Mouse (Mus musculus): Measurements from ENCODE around the gene Rabgap1. TPM values are rescaled to one million over a fixed set of nuclear protein-coding genes. Genes with fewer than 3 reads are reported as not detected.

The Rabgap1 gene
- polyA plus RNA-seq, 1 experiment from 2014 or later: 52.7 TPM

DNA sequence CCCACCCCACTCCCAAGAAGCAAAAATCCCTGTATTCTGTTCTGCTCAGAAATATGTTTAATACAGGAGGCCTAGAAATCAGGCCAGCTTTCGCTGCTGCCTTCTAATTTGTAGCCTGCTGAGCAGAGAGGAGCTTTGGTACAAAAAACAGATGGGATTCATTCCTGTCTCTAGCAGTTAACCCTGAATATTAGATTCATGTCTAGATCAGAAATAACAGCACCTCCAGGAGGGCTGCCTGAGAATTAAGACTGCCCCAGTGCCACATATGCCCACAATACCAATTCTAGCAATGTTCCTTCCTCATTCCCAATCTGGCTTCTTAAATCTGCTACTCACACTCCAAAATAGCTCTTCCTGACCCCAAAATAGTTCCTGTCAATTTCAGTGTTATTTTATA is 133.6 kb downstream of the Rabgap1 start:
- Histone ChIP-seq H3K27ac (no peak overlapping the region), H3K36me3 (peaks cover 13% of the 10 kb centered on the region; the same call in 1 of the 2 replicates)
- WGBS: 91% methylated on average over 1 of the region's 1 CpGs

DNA sequence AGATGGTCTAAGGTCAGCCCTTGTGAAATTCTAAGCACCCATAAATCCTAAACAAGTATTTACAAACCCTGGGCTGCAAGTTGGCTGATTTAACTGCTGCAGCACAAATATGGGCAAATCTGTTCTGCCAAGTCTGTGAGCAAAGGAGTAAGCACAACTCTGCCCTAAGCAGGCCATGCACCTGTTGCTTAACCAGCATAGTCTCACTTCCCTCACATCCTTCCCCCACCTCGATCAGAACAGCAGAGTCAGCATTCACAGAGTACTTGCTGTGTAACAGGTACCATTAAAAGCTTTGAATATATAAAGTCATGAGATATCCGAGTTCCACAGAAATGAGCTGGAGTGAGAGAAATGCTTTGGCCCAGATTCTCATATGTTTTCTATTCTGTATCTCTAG is 135.1 kb downstream of the Rabgap1 start:
- Histone ChIP-seq H3K36me3 (peaks cover 13% of the 10 kb centered on the region; the same call in 1 of the 2 replicates), H3K4me1 (no peaks in the 10 kb centered on the region), H3K9ac (no peak overlapping the region), H3K9me3 (no peaks in the 10 kb centered on the region), H3K4me3 (no peak overlapping the region), H3K4me2 (replicated peaks) (no peak overlapping the region), H3K27me3 (replicated peaks) (no peaks in the 10 kb centered on the region), H3K27ac (no peak overlapping the region)
- no peak for ATAC-seq (ENCODE audit: low FRiP score, low read depth)
- 90% methylated on average over 2 of the region's 2 CpGs for WGBS

More for the DNA sequence above, 133.6 kb downstream of the Rabgap1 start:
- no peaks in the 10 kb centered on the region for H3K9me3 ChIP-seq
- no peak overlapping the region for H3K4me3 ChIP-seq
- H3K27me3 ChIP-seq (replicated peaks): no peaks in the 10 kb centered on the region
- no peak for ATAC-seq (ENCODE audit: low FRiP score, low read depth)
- no peak overlapping the region for H3K4me2 ChIP-seq (replicated peaks)
- H3K9ac ChIP-seq: no peak overlapping the region
- H3K4me1 ChIP-seq: no peaks in the 10 kb centered on the region

DNA sequence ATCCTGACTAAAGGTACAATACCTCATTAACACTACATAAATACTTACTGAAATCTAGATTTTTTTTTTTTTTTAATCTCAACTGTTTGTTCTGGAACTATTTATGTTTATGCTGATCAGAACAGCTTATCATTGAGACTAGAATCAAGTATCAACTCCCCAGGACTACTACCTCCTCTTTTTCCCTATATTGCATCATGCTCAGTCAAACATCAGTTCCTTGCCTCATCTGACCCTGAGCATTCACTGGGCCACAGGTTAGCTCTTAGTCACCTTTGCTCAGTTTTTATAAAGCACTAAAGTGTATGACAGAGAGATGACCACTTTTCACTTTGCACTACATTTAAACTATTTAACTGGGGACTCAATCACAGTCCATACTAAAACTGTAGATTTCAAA is 144.8 kb downstream of the Rabgap1 start:
- ATAC-seq (ENCODE audit: low FRiP score, low read depth): no peak
- H3K27ac ChIP-seq: no peak overlapping the region

More for the DNA sequence above, 144.8 kb downstream of the Rabgap1 start:
- peaks cover 11% of the 10 kb centered on the region; the same call in 1 of the 2 replicates for H3K36me3 ChIP-seq
- H3K9me3 ChIP-seq: no peaks in the 10 kb centered on the region
- H3K4me1 ChIP-seq: no peaks in the 10 kb centered on the region
- no peaks in the 10 kb centered on the region for H3K27me3 ChIP-seq (replicated peaks)
- no peak overlapping the region for H3K4me3 ChIP-seq
- no peak overlapping the region for H3K4me2 ChIP-seq (replicated peaks)
- H3K9ac ChIP-seq: no peak overlapping the region

Other genes starting within 250 kb of the Rabgap1 start
- gene Olfr366, start 231.7 kb upstream of the Rabgap1 start, polyA plus RNA-seq (2016; fragmentation: Nextera tagmentation; extraction: Ambion mirVana): not detected in 2 replicates
- not detected in 2 replicates for gene Olfr368, start 116.8 kb upstream of the Rabgap1 start, polyA plus RNA-seq (2016; fragmentation: Nextera tagmentation; extraction: Ambion mirVana)
- 76.8 and 81.0 TPM in 2 replicates for gene Pdcl, start 83.9 kb upstream of the Rabgap1 start, polyA plus RNA-seq (2016; fragmentation: Nextera tagmentation; extraction: Ambion mirVana)
- 31.5 and 31.9 TPM in 2 replicates for gene Rc3h2, start 20.4 kb upstream of the Rabgap1 start, polyA plus RNA-seq (2016; fragmentation: Nextera tagmentation; extraction: Ambion mirVana)
- 10.9 and 11.3 TPM in 2 replicates for gene Zbtb26, start 144 bp upstream of the Rabgap1 start, polyA plus RNA-seq (2016; fragmentation: Nextera tagmentation; extraction: Ambion mirVana)
- gene Zbtb6, start 108 bp upstream of the Rabgap1 start, polyA plus RNA-seq (2016; fragmentation: Nextera tagmentation; extraction: Ambion mirVana): 11.7 and 13.1 TPM in 2 replicates
- 6.1 and 6.7 TPM in 2 replicates for gene Gpr21, start 73.1 kb downstream of the Rabgap1 start, polyA plus RNA-seq (2016; fragmentation: Nextera tagmentation; extraction: Ambion mirVana)